Mouse (Mus musculus) liver, postnatal 0 days (tissue): ENCODE data around the gene Ssh2. TPM values are rescaled to one million over a fixed set of nuclear protein-coding genes. Genes with fewer than 3 reads are reported as not detected.
A peak's percentile ranks its signal among the peaks of the same experiment; 100 is the strongest.

ENCODE experiments used
- ATAC-seq: fragments of 200-750 bp; cut with Nextera tagmentation; 2 replicates; pipeline ENCODE4 v1.8.0; 2017; ENCODE audit warnings: mild to moderate bottlenecking, moderate library complexity
- DNase-seq: peaks from one replicate; pipeline ENCODE4 v3.0.0-alpha.2; 2016
- H3K27ac ChIP-seq: fragments of 300-500 bp; sonication (generic); 2 replicates; pipeline ENCODE4 v1.5.1; 2014; ENCODE audit warnings: antibody characterized with exemption, moderate library complexity, mild to moderate bottlenecking, low read depth
- H3K27me3 ChIP-seq: fragments of 300-500 bp; sonication (generic); 2 replicates; pipeline ENCODE4 v1.6.1; 2014; ENCODE audit warnings: low read length, control low read depth, mixed read lengths; ENCODE audit not compliant: insufficient read depth
- H3K36me3 ChIP-seq: fragments of 300-500 bp; sonication (generic); replicated peaks from 2 replicates; pipeline ENCODE4 v1.6.1; 2014; ENCODE audit warnings: mild to moderate bottlenecking, control low read depth, low read length, moderate library complexity, mixed read lengths; ENCODE audit not compliant: insufficient read depth
- H3K4me1 ChIP-seq: fragments of 300-500 bp; sonication (generic); 2 replicates; pipeline ENCODE4 v1.6.1; 2014; ENCODE audit warnings: antibody characterized with exemption, mild to moderate bottlenecking, control low read depth; ENCODE audit not compliant: insufficient read depth
- H3K4me2 ChIP-seq: fragments of 300-500 bp; sonication (generic); 2 replicates; pipeline ENCODE4 v1.6.1; 2014; ENCODE audit warnings: low read depth, mild to moderate bottlenecking, low read length, moderate library complexity, mixed read lengths
- H3K4me3 ChIP-seq: fragments of 300-500 bp; sonication (generic); 2 replicates; pipeline ENCODE4 v1.5.1; 2014; ENCODE audit warnings: low read depth, low read length
- H3K9ac ChIP-seq: fragments of 300-500 bp; sonication (generic); replicated peaks from 2 replicates; pipeline ENCODE4 v1.6.1; 2014; ENCODE audit warnings: mild to moderate bottlenecking, moderate library complexity
- H3K9me3 ChIP-seq: fragments of 300-500 bp; sonication (generic); 2 replicates; pipeline ENCODE4 v1.6.1; 2016; ENCODE audit warnings: mild to moderate bottlenecking, control low read depth, low read length, mixed read lengths
- CTCF ChIP-seq: sonication (generic); IDR thresholded peaks from 2 replicates; pipeline ENCODE4 v1.5.1; 2016; ENCODE audit warnings: antibody characterized with exemption, low read depth
- EP300 ChIP-seq: IDR thresholded peaks from 2 replicates; pipeline ENCODE4 v1.6.1; 2016; ENCODE audit warnings: antibody characterized with exemption, low read depth, mild to moderate bottlenecking
- WGBS: fragments of 180-500 bp; shearing (Covaris S2); extraction: QIAGEN DNeasy Blood & Tissue Kit; methylation state at CpG from one replicate; pipeline ENCODE4 v1.1.7; 2014; ENCODE audit not compliant: insufficient replicate concordance; 5-methylcytosine and 5-hydroxymethylcytosine counted together
- polyA plus RNA-seq: library from polyadenylated mRNA; unstranded; fragments of >200 nt; fragmentation: Nextera tagmentation; extraction: Ambion mirVana; gene quantifications from 2 replicates; pipeline ENCODE4 v1.2.1, GENCODE M21; 2015

Gene Ssh2
- polyA plus RNA-seq, 1 experiment from 2014 or later: 4.4 TPM

- Histone ChIP-seq H3K36me3 (no peaks in the 10 kb centered on the region), H3K4me3 (no peak overlapping the region), H3K27ac (no peak overlapping the region), H3K9me3 (no peaks in the 10 kb centered on the region), H3K27me3 (no peaks in the 10 kb centered on the region), H3K4me2 (no peak overlapping the region), H3K9ac (no peak overlapping the region), H3K4me1 (peaks cover 11% of the 10 kb centered on the region)
- whole genome bisulfite sequencing: 88% methylated on average over 9 of the region's 9 CpGs
- TF ChIP-seq EP300 (no peak), CTCF (no peak)
- no peak for DNase-seq
- no peak for ATAC-seq
Observed at GRCm38 (mm10) chr11:77367541-77368270, 151.6 kb downstream of the Ssh2 start.

GRCm38 (mm10) chr11:77369188-77369840, 153.2 kb downstream of the Ssh2 start:
- TF ChIP-seq EP300: no peak
- no peak for TF ChIP-seq CTCF
- Histone ChIP-seq H3K36me3 (no peaks in the 10 kb centered on the region), H3K9ac (no peak overlapping the region), H3K4me1 (peaks cover 8% of the 10 kb centered on the region), H3K9me3 (no peaks in the 10 kb centered on the region), H3K27me3 (no peaks in the 10 kb centered on the region), H3K4me3 (no peak overlapping the region), H3K27ac (no peak overlapping the region), H3K4me2 (no peak overlapping the region)
- 49% methylated on average over 2 of the region's 2 CpGs for WGBS
- DNase-seq: no peak
- no peak for ATAC-seq

GRCm38 (mm10) chr11:77369841-77370191, 153.7 kb downstream of the Ssh2 start:
- ATAC-seq (no peak), DNase-seq (no peak)
- H3K9ac ChIP-seq: no peak overlapping the region
- no peak overlapping the region for H3K4me3 ChIP-seq
- no peaks in the 10 kb centered on the region for H3K27me3 ChIP-seq
- H3K4me2 ChIP-seq: no peak overlapping the region
- H3K27ac ChIP-seq: peak overlapping the region; percentile 62
- WGBS: 38% methylated on average over 2 of the region's 2 CpGs
- H3K9me3 ChIP-seq: no peaks in the 10 kb centered on the region
- no peaks in the 10 kb centered on the region for H3K36me3 ChIP-seq
- TF ChIP-seq EP300 (no peak), CTCF (no peak)
- peaks cover 6% of the 10 kb centered on the region for H3K4me1 ChIP-seq

- H3K9ac ChIP-seq: no peak overlapping the region
- H3K27ac ChIP-seq: peak overlapping the region; percentile 36
- no peak overlapping the region for H3K4me2 ChIP-seq
- H3K4me1 ChIP-seq: peaks cover 4% of the 10 kb centered on the region
- WGBS: 33% methylated on average over 3 of the region's 3 CpGs
- H3K4me3 ChIP-seq: no peak overlapping the region
- TF ChIP-seq CTCF (no peak), EP300 (no peak)
- H3K9me3 ChIP-seq: no peaks in the 10 kb centered on the region
- ATAC-seq: peak; percentile 33; the same call in 1 of the 2 replicates
- H3K27me3 ChIP-seq: no peaks in the 10 kb centered on the region
- no peaks in the 10 kb centered on the region for H3K36me3 ChIP-seq
- DNase-seq: no peak
Observed at GRCm38 (mm10) chr11:77371088-77371487, 155.0 kb downstream of the Ssh2 start.

GRCm38 (mm10) chr11:77371696-77372095, 155.6 kb downstream of the Ssh2 start:
- H3K36me3 ChIP-seq: no peaks in the 10 kb centered on the region
- H3K27me3 ChIP-seq: no peaks in the 10 kb centered on the region
- TF ChIP-seq CTCF: no peak
- no peak for TF ChIP-seq EP300
- H3K27ac ChIP-seq: peak overlapping the region; percentile 36
- no peak overlapping the region for H3K4me3 ChIP-seq
- peaks cover 4% of the 10 kb centered on the region for H3K4me1 ChIP-seq
- no peak for DNase-seq
- no peak overlapping the region for H3K4me2 ChIP-seq
- H3K9ac ChIP-seq: no peak overlapping the region
- ATAC-seq: no peak
- no peaks in the 10 kb centered on the region for H3K9me3 ChIP-seq

- Histone ChIP-seq H3K4me1 (peaks cover 4% of the 10 kb centered on the region), H3K27ac (peak overlapping the region; percentile 36), H3K36me3 (no peaks in the 10 kb centered on the region), H3K9ac (no peak overlapping the region), H3K4me3 (no peak overlapping the region), H3K4me2 (no peak overlapping the region), H3K9me3 (no peaks in the 10 kb centered on the region), H3K27me3 (no peaks in the 10 kb centered on the region)
- 20% methylated on average over 8 of the region's 8 CpGs for WGBS
- DNase-seq (peak; percentile 50), ATAC-seq (peak; percentile 71)
- no peak for TF ChIP-seq CTCF
Observed at GRCm38 (mm10) chr11:77372196-77372904, 156.3 kb downstream of the Ssh2 start.
